Mouse (Mus musculus) 3134 (cell line): ENCODE measurements around the gene Cd63.

Experiments
- DNase-seq: peaks from one replicate; pipeline ENCODE4 v3.0.0-alpha.2; 2011; ENCODE audit warnings: low spot score; ENCODE audit not compliant: insufficient read length; ENCODE audit errors: extremely low read depth

The Cd63 gene

DNA sequence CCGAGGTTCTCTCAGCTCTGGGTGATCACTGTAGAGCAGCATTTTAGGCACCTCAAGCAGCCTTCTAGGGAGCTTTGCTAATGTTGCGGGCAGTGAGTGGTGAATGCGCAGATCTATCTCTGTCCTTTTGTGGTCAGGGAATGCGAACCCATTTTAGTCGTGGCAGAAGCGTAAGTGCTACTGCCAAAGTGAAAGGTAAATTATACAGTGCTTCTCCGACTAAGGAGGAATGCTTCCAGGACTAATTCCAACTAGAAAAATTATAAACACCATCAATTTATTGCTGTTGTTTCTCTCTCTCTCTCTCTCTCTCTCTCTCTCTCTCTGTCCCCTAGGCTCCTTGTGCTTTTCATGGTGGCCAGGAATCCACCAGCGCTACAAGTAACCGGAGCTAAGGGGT is 23.1 kb downstream of the Cd63 start, which contains the start of gene Bloc1s1:
Gene Bloc1s1 (minus strand): TSS at position 101 of the 400 bp plus-strand sequence.
- no peak for DNase-seq

DNA sequence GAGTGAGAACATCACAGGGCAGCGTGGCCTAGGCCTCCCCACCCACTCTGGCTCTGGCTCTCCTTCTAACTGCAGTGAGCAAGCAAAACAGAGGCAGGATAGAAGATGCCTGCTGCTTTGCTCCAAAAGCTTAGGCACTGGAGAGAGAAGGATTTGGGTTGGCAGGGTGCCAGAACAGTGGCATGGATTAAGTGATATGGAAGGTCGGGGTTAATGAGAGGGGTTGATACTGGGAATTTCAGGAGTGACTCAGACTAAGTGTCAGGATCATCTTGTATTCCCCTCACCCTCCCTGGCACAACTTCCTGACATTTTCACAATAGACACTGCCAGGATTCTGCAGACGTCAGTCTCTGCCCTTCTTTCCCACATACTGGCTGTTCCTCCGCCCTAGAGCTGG is 27.6 kb downstream of the Cd63 start:
- DNase-seq = no peak

- DNase-seq = no peak
Measured at GRCm38 (mm10) chr10:128929638-128930378, 29.0 kb downstream of the Cd63 start.

DNA sequence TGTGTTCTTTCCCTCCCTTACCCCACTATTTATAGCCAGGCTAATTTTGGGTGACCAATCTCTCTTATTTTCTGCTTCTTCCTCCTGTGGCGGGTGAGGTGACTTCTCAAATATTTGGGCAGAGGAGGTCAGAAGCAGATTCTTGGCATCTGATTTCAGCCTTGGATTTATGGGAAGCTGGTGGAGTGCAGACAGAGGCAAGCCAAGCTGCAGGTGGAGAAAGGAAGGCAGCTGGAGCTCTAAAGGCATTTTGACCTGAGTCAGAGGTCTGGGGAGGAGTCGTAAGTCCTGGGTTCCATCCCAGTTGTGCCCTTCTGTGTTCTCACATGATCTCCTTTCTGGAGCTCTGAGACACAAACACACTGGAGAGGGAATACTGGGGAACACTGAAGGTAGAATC is 30.7 kb downstream of the Cd63 start:
- DNase-seq = peak; percentile 71

DNA sequence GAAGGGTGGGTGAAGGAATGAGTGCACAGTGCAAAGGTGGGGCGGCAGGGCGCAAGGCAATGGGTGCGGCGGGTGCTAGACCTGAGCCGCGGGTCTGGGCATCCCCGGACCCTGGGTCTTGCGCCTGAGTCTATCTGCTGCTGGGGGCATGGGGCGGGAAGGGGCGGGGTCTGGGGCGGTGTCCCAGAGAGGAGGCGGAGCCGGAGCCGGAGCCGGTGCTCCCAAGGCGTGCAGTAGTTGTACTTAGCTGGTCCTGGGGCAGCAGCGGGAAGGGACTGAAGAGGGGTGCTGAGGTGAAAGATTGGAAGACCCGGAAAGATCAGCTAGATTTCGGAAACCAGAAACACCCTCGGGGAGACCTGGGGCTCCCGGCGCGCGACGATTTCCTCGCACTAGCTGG is 32.8 kb downstream of the Cd63 start, which contains the start of gene Itga7:
Gene Itga7 (plus strand): TSS at position 245 of the 400 bp plus-strand sequence.
- DNase-seq = no peak

- DNase-seq = no peak
Measured at GRCm38 (mm10) chr10:128933976-128934721, 33.4 kb downstream of the Cd63 start.

GRCm38 (mm10) chr10:128934997-128935787 is 34.4 kb downstream of the Cd63 start:
- DNase-seq = no peak

DNA sequence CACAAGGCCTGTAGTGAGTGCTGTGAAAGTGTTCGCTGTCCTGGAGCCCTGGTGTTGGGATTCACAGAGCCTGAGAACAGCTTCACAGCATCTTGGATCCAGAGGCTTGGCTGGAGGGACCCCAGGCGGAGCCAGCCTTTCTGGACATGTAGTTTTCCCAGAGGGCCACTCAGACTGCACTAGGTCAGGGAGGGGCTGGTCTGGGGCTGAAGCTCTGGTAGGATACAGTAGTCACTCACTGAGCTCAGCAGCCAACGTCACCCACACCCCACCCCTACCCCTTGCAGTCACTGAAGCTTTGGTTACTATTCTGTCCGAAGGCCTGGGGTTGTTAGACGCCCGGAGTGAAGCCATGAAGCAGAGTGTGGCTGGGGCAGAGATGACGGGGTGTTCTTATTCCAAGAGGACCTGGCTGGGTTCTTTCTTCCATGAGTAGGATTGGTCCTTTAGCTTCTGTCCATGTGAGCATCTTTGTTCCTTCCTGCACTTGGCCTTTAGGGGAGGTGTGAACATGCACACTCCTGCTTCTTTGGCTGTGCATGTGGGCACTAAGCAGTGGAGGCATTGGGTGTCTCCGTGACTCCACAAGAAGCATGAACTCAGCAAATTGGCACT is 35.1 kb downstream of the Cd63 start:
- DNase-seq = no peak

- DNase-seq = no peak
Measured at GRCm38 (mm10) chr10:128937756-128938390, 37.1 kb downstream of the Cd63 start.

GRCm38 (mm10) chr10:128938457-128938856 is 37.7 kb downstream of the Cd63 start:
- DNase-seq = peak; percentile 55

GRCm38 (mm10) chr10:128938974-128939373 is 38.2 kb downstream of the Cd63 start:
- peak; percentile 43 for DNase-seq

DNA sequence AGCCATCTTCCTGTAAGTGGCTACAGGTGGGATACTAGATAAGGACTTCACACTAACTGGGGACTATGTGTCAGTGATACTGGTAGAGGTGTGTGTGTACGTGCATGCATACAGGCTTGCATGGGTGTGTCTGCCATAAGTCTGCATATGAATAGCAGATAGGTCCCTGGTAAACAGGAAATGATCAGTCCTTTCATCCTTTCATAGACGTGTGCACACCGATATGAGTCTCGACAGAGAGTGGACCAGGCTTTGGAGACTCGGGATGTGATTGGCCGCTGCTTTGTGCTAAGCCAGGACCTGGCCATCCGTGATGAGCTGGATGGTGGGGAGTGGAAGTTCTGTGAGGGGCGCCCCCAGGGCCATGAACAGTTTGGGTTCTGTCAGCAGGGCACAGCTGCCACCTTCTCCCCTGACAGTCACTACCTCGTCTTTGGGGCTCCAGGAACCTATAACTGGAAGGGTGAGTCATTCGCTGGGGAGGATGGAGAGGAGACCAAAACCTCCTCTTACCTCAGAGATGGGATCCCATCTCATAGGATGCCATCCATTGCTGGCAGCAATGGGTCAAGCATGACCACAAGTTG is 39.8 kb downstream of the Cd63 start:
- no peak for DNase-seq

- DNase-seq = no peak
Measured at GRCm38 (mm10) chr10:128945675-128946074, 44.9 kb downstream of the Cd63 start.

DNA sequence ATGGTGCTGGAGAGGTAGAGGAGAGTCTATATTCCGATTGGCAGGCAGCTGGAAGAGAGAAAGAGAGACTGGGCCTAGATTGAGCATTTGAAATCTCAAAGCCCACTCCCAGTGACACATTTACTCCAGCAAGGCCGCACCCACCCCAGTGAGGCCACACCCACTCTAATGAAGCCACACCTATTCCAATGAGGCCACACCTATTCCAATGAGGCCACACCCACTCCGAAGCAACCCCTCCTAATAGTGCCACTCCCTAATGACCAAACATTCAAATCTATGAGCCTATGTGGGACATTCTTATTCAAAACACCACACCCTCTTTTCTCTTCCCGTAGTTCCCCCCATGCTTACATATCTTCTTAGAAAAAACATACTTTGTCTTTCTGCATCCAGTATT is 46.7 kb downstream of the Cd63 start:
- no peak for DNase-seq

DNA sequence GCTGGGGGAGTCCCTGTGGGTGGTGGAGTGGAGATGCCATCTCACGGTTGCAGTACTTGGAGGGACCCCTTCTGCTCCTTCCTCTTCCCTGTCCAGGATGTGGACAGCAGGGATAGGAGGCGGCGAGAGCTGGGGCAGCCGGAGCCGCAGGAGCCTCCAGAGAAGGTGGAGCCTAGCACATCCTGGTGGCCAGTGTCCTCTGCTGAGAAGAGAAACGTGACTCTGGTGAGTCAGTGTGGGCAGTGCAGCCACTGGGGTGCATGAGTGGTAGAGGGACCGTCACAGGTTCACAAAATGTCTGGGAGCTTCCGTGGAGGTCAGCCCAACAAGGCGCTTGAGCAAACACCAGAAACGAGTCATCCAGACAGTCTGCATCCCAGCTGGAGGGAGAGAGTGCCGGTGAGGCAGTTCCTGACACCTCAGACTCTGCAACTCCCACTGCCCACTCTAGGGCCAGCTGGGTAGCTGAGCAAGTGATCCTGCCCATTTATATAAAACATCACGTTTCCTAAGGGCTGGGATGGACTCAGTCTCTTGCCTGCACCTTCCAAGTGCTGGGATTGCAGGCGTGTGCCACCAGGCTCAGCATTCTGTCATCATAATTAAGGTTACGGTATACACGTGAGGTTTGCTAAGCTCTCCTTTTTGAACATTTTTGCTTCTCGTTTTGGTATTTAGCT is 49.6 kb downstream of the Cd63 start:
- peak; percentile 58 for DNase-seq

GRCm38 (mm10) chr10:128958340-128958739 is 57.6 kb downstream of the Cd63 start:
- DNase-seq = no peak

DNA sequence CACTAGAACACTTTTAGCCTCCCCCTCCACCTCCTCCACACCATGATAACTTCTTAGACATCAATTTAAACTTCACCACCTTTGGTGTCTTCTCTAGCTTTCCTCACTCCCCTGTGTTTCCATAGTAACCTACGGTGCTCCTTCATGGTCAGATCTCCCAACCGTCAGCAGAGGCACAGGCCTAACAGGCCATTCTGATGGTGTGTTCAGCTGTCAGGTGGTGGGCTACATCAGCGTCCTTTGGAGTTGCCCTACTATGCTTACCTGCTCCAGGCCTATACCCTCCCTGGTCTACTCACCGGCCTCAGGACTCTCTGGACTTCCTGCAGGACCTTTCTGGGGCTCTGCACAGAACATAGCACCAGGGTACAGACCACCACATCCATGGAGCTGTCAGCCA is 59.4 kb downstream of the Cd63 start:
- no peak for DNase-seq

DNA sequence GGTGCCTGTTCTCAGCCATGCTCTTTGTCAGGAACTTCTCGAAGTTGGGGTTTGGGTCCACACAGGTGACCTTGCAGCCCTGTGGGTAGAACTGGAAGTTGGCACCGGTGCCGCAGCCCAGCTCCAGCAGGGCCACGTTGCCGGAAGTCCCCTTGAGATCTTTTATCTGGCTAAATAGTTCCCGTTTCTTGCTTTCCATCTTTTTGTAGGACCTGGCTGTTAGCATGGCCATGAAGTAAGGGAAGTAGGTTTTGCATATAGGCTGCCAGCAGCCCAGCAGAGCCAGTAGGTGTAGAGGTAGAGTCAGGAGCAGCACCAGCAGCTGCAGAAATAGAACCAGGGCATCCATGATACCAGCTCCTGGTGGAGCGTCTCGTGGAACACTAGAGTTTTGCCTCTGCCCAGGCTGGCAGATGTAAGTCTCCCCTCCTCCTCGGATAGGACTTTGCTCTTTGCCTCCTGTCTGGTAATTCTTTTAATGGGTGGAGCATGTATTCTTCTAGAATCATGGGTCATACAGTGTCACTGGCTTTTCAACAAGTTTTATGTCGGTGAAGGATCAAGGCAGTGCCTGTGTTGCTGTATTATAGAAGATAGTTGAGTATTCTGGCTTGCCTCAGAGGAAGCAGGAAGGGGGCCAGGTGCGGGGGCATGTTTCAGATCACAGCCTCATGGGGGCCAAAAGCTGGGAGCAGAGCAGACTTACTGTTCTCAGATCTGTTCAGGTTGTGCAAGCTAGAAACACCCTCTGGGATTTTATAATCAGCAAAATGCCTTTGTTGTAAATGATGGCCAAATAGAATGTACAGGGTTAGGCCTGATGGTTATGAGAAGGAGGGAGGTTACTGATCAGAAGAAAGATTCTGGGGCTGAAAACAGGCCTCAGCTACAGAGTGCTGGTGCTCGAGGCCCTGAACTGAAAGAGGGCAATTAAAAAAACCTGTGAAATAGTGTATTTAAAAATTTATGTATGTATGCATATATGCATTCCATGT is 60.1 kb downstream of the Cd63 start, which contains the start of gene Mettl7b:
Gene Mettl7b (minus strand): TSS at position 399 of the 995 bp plus-strand sequence.
- DNase-seq = no peak
